Mouse (Mus musculus) midbrain, embryonic 14.5 days (tissue): ENCODE data around the gene Mgat5. TPM values are rescaled to one million over a fixed set of nuclear protein-coding genes. Genes with fewer than 3 reads are reported as not detected.

Source experiments
- ATAC-seq: fragments of 200-750 bp; cut with Nextera tagmentation; 2 replicates; pipeline ENCODE4 v1.8.0; 2017; ENCODE audit warnings: moderate number of reproducible peaks, moderate library complexity; ENCODE audit not compliant: low FRiP score, low TSS enrichment
- DNase-seq: peaks from one replicate; pipeline ENCODE4 v3.0.0-alpha.2; 2015
- H3K27ac ChIP-seq: fragments of 300-500 bp; sonication (generic); replicated peaks from 2 replicates; pipeline ENCODE4 v1.5.1; 2014; ENCODE audit warnings: mild to moderate bottlenecking, low read depth, low read length, moderate library complexity
- H3K27me3 ChIP-seq: fragments of 300-500 bp; sonication (generic); 2 replicates; pipeline ENCODE4 v1.6.1; 2014; ENCODE audit warnings: low read length, control low read depth, mixed read lengths; ENCODE audit not compliant: control insufficient read depth, insufficient read depth
- H3K36me3 ChIP-seq: fragments of 300-500 bp; sonication (generic); 2 replicates; pipeline ENCODE4 v1.6.1; 2014; ENCODE audit warnings: low read length, control low read depth; ENCODE audit not compliant: control insufficient read depth, insufficient read depth
- H3K4me1 ChIP-seq: fragments of 300-500 bp; sonication (generic); 2 replicates; pipeline ENCODE4 v1.6.1; 2014; ENCODE audit warnings: mild to moderate bottlenecking, antibody characterized with exemption, low read length, control low read depth; ENCODE audit not compliant: control insufficient read depth, insufficient read depth
- H3K4me2 ChIP-seq: fragments of 300-500 bp; sonication (generic); 2 replicates; pipeline ENCODE4 v1.6.1; 2014; ENCODE audit warnings: mild to moderate bottlenecking, low read length, moderate library complexity
- H3K4me3 ChIP-seq: fragments of 300-500 bp; sonication (generic); replicated peaks from 2 replicates; pipeline ENCODE4 v1.5.1; 2014; ENCODE audit warnings: low read depth, low read length
- H3K9ac ChIP-seq: fragments of 300-500 bp; sonication (generic); replicated peaks from 2 replicates; pipeline ENCODE4 v1.6.1; 2014; ENCODE audit warnings: mild to moderate bottlenecking, low read length, moderate library complexity
- H3K9me3 ChIP-seq: fragments of 300-500 bp; sonication (generic); 2 replicates; pipeline ENCODE4 v1.6.1; 2016; ENCODE audit warnings: low read length, control low read depth, mixed read lengths; ENCODE audit not compliant: control insufficient read depth
- WGBS: fragments of 180-500 bp; shearing (Covaris S2); extraction: QIAGEN DNeasy Blood & Tissue Kit; methylation state at CpG from one replicate; pipeline ENCODE4 v1.1.7; 2014; 5-methylcytosine and 5-hydroxymethylcytosine counted together
- polyA plus RNA-seq: library from polyadenylated mRNA; unstranded; fragments of >200 nt; fragmentation: Nextera tagmentation; extraction: Ambion mirVana; gene quantifications from 2 replicates; pipeline ENCODE4 v1.2.1, GENCODE M21; 2014

The Mgat5 gene
- polyA plus RNA-seq, 1 experiment from 2014 or later = 18.3 TPM

- no peak overlapping the region for H3K4me2 ChIP-seq
- no peaks in the 10 kb centered on the region for H3K4me1 ChIP-seq
- H3K9ac ChIP-seq = no peak overlapping the region
- DNase-seq (no peak), ATAC-seq (0 out of 2 replicates have a peak, but pooled peaks have one; percentile 10)
- no peaks in the 10 kb centered on the region for H3K27me3 ChIP-seq
- peaks cover 17% of the 10 kb centered on the region for H3K36me3 ChIP-seq
- no peak overlapping the region for H3K27ac ChIP-seq
- no peak overlapping the region for H3K4me3 ChIP-seq
- 93% methylated on average over 8 of the region's 8 CpGs for WGBS
- H3K9me3 ChIP-seq = no peaks in the 10 kb centered on the region
These were observed 279.4 kb downstream of the Mgat5 start for GRCm38 (mm10) chr1:127484188-127484587.

DNA sequence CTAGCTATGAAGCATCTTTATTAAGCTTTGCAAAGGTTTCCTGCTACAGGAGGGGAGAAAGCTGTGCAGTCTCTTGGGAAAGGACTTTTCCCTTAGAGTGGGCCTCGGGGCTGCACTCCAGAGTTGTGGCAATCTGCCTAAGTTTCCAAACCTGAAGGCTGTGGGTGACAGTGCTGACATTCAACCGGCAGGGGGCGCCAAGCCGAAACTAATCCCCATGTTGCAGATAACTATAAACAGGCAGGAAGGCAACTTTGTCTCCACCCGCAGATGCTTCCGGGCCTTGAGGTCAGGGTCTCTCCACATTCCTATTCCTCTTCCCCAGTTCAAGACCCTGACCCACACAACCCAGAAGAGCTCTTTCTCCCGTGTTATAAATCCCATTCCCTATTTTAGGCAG is 280.0 kb downstream of the Mgat5 start:
- no peaks in the 10 kb centered on the region for H3K9me3 ChIP-seq
- no peaks in the 10 kb centered on the region for H3K27me3 ChIP-seq
- peak; percentile 69 for DNase-seq
- 60% methylated on average over 7 of the region's 7 CpGs for WGBS
- no peak overlapping the region for H3K9ac ChIP-seq
- no peak overlapping the region for H3K4me2 ChIP-seq
- H3K27ac ChIP-seq = no peak overlapping the region
- no peaks in the 10 kb centered on the region for H3K4me1 ChIP-seq
- no peak overlapping the region for H3K4me3 ChIP-seq
- peaks cover 22% of the 10 kb centered on the region for H3K36me3 ChIP-seq
- ATAC-seq = no peak

DNA sequence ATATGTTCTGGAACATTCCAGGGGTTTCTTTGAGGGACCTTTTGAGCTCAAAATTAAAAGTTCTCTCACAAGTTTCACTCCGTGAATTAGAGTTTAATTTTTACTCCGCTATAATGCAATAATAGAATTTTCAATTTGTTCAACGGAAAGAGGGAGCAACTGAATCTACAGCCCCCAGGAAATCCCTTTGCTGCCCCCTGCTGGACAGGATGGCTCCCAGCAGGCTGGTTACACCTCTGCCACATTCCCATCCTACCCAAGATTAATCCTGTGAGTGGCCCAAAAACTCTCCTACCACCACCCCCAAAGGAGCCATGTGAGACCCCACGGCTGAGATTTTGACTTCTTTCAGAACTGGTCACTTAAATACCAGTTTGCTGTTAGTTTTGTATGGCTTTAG is 282.3 kb downstream of the Mgat5 start:
- 85% methylated on average over 4 of the region's 4 CpGs for WGBS
- DNase-seq (peak; percentile 55), ATAC-seq (no peak)
- Histone ChIP-seq H3K27me3 (no peaks in the 10 kb centered on the region), H3K36me3 (peaks cover 28% of the 10 kb centered on the region), H3K9ac (no peak overlapping the region), H3K4me1 (no peaks in the 10 kb centered on the region), H3K27ac (no peak overlapping the region), H3K4me3 (no peak overlapping the region), H3K9me3 (no peaks in the 10 kb centered on the region), H3K4me2 (no peak overlapping the region)

DNA sequence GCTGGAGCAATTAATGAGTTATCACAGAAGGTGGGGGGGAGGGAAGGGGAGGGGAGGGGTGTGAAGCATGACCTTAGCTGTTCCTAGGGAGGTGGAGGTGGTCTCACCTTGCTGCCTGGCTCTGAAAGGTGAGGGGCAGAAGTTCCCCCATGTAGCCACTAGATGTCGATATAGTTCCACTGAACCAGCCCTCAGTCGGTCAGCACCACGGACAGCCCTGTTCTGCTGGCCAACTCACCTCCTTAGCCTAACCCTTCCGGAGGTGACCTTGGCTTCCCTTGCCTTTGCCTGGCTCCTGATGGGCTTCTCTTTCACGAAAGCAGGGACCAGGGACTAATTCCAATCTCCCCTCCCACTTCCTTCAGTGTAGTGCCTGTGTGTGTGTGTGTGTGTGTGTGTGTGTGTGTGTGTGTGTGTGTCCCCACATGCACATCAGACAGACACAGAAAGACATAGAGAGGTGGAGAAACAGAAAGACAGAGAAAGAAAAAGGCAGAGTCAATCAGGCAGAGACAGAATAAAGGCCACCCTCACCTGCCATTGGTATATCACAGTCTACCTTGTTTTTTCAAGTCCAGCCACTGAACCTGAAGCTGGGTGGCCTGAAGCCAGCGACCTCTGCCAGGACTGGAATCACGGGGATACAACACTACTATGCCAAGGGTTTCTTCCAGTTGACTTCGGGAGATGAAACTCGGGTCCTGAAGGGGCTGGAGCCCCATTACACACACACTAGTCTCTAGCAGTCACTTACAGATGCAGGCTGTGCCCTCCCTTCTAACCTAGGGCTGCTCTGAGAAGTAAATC is 292.1 kb downstream of the Mgat5 start:
- Histone ChIP-seq H3K4me2 (no peak overlapping the region), H3K9ac (no peak overlapping the region), H3K36me3 (peaks cover 9% of the 10 kb centered on the region; the same call in 1 of the 2 replicates), H3K27me3 (no peaks in the 10 kb centered on the region), H3K9me3 (no peaks in the 10 kb centered on the region), H3K27ac (no peak overlapping the region), H3K4me1 (peaks cover 10% of the 10 kb centered on the region; the same call in 1 of the 2 replicates), H3K4me3 (no peak overlapping the region)
- DNase-seq (peak; percentile 79), ATAC-seq (peak; percentile 37; the same call in 1 of the 2 replicates)
- WGBS = 35% methylated on average over 9 of the region's 9 CpGs

GRCm38 (mm10) chr1:127498746-127499145 is 293.9 kb downstream of the Mgat5 start:
- no peaks in the 10 kb centered on the region for H3K9me3 ChIP-seq
- H3K36me3 ChIP-seq = peaks cover 9% of the 10 kb centered on the region; the same call in 1 of the 2 replicates
- DNase-seq = no peak
- H3K4me3 ChIP-seq = no peak overlapping the region
- H3K4me2 ChIP-seq = no peak overlapping the region
- H3K27ac ChIP-seq = no peak overlapping the region
- no peak overlapping the region for H3K9ac ChIP-seq
- peaks cover 10% of the 10 kb centered on the region; the same call in 1 of the 2 replicates for H3K4me1 ChIP-seq
- 65% methylated on average over 9 of the region's 9 CpGs for WGBS
- no peak for ATAC-seq
- no peaks in the 10 kb centered on the region for H3K27me3 ChIP-seq

- Histone ChIP-seq H3K4me3 (no peak overlapping the region), H3K9me3 (no peaks in the 10 kb centered on the region), H3K4me1 (peaks cover 10% of the 10 kb centered on the region; the same call in 1 of the 2 replicates), H3K27me3 (no peaks in the 10 kb centered on the region), H3K27ac (peak overlapping the region; percentile 81), H3K36me3 (0 out of 2 replicates have a peak, but pooled peaks cover 5% of the 10 kb centered on the region), H3K4me2 (no peak overlapping the region), H3K9ac (peak overlapping the region; percentile 29; the same call in 1 of the 2 replicates)
- peak; percentile 53; the same call in 1 of the 2 replicates for ATAC-seq
- 7% methylated on average over 8 of the region's 8 CpGs for whole genome bisulfite sequencing
- DNase-seq = peak; percentile 96
These were observed 295.4 kb downstream of the Mgat5 start for GRCm38 (mm10) chr1:127500219-127500618.

DNA sequence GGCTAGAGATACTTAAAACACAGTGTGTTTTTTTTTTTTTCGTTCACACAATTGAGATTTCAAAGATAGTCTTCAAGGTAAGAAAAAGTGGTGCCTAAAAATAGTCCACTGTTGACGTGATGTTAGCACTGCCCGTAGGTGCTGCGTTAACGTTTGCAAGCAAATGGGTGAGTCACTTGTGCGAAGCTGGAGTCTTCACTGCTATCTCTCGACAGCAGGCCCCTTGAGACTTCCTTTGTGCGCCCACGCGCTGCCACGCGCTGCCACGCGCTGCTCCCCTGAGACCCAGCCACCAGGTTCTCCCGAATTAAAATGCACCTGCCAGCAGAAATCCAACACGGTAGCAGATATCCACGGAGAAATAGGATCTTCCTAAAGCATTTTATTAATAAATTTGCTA is 295.9 kb downstream of the Mgat5 start:
- H3K4me1 ChIP-seq = peaks cover 10% of the 10 kb centered on the region; the same call in 1 of the 2 replicates
- no peaks in the 10 kb centered on the region for H3K27me3 ChIP-seq
- peak overlapping the region; percentile 81 for H3K27ac ChIP-seq
- no peak overlapping the region; the same call in 1 of the 2 replicates for H3K9ac ChIP-seq
- H3K9me3 ChIP-seq = no peaks in the 10 kb centered on the region
- DNase-seq = peak; percentile 71
- WGBS = 52% methylated on average over 17 of the region's 17 CpGs
- H3K36me3 ChIP-seq = 0 out of 2 replicates have a peak, but pooled peaks cover under 1% of the 10 kb centered on the region
- H3K4me2 ChIP-seq = 0 out of 2 replicates have a peak overlapping the region, but pooled peaks have one; percentile 21
- ATAC-seq = no peak
- no peak overlapping the region for H3K4me3 ChIP-seq

GRCm38 (mm10) chr1:127507042-127507650 is 302.3 kb downstream of the Mgat5 start:
- peak overlapping the region; percentile 75 for H3K27ac ChIP-seq
- H3K9me3 ChIP-seq = no peaks in the 10 kb centered on the region
- ATAC-seq = no peak
- peaks cover 22% of the 10 kb centered on the region for H3K4me1 ChIP-seq
- H3K4me2 ChIP-seq = no peak overlapping the region
- no peaks in the 10 kb centered on the region for H3K27me3 ChIP-seq
- 52% methylated on average over 10 of the region's 10 CpGs for WGBS
- no peak overlapping the region for H3K9ac ChIP-seq
- H3K36me3 ChIP-seq = no peaks in the 10 kb centered on the region
- DNase-seq = no peak
- H3K4me3 ChIP-seq = no peak overlapping the region
